Mouse (Mus musculus) myocyte (in vitro differentiated cells): ENCODE results near the gene Arhgap10. TPM values are rescaled to one million over a fixed set of nuclear protein-coding genes. Genes with fewer than 3 reads are reported as not detected.
A peak's percentile ranks its signal among the peaks of the same experiment; 100 is the strongest.

Experiments used
- H3K27me3 ChIP-seq: one replicate; pipeline ENCODE4 v1.6.1; 2011; ENCODE audit not compliant: control insufficient read depth, insufficient read depth, insufficient read length
- H3K36me3 ChIP-seq: one replicate; pipeline ENCODE4 v1.6.1; 2011; ENCODE audit not compliant: control insufficient read depth, insufficient read depth
- H3K4me2 ChIP-seq: one replicate; pipeline ENCODE4 v1.6.1; 2011; ENCODE audit warnings: low read depth, control low read depth
- H3K4me3 ChIP-seq: one replicate; pipeline ENCODE4 v1.5.1; 2011; ENCODE audit warnings: mild to moderate bottlenecking, control low read depth, moderate library complexity
- H3K79me2 ChIP-seq: one replicate; pipeline ENCODE4 v1.6.1; 2011; ENCODE audit not compliant: control insufficient read depth, insufficient read depth
- H3ac ChIP-seq: one replicate; pipeline ENCODE4 v1.6.1; 2011; ENCODE audit not compliant: control insufficient read depth, insufficient read length
- CEBPB ChIP-seq: IDR thresholded peaks from 2 replicates; pipeline ENCODE4 v1.6.1; 2011; ENCODE audit warnings: mild to moderate bottlenecking, moderate library complexity; ENCODE audit not compliant: poor library complexity, insufficient read depth, severe bottlenecking
- E2F4 ChIP-seq: IDR thresholded peaks from one replicate; pipeline ENCODE4 v1.6.1; 2011; ENCODE audit warnings: mild to moderate bottlenecking, control low read depth, moderate library complexity; ENCODE audit not compliant: insufficient read depth
- MAX ChIP-seq: IDR thresholded peaks from one replicate; pipeline ENCODE4 v1.6.1; 2011; ENCODE audit warnings: low read depth, mild to moderate bottlenecking, control low read depth
- MYOD1 ChIP-seq, 3 experiments: IDR thresholded peaks; one replicate each; pipeline ENCODE4 v1.6.1; 2011; ENCODE audit warnings: control low read depth in 2 of 3, low read depth in 2 of 3, mild to moderate bottlenecking in 2 of 3, moderate library complexity in 1 of 3; ENCODE audit not compliant: insufficient read length in 2 of 3, control insufficient read depth in 1 of 3
- MYOG ChIP-seq, 3 experiments: IDR thresholded peaks; one replicate each; pipeline ENCODE4 v1.6.1; 2011; ENCODE audit warnings: control low read depth in 2 of 3, low read depth in 2 of 3, mild to moderate bottlenecking in 2 of 3; ENCODE audit not compliant: insufficient read length in 2 of 3, control insufficient read depth in 1 of 3, insufficient read depth in 1 of 3
- POLR2A ChIP-seq: IDR thresholded peaks from one replicate; pipeline ENCODE4 v1.6.1; 2011; ENCODE audit warnings: low read depth, mild to moderate bottlenecking, control low read depth, moderate library complexity; ENCODE audit not compliant: insufficient read length
- POLR2AphosphoS2 ChIP-seq: IDR thresholded peaks from one replicate; pipeline ENCODE4 v1.6.1; 2011; ENCODE audit warnings: low read depth, control low read depth; ENCODE audit not compliant: insufficient read length
- REST ChIP-seq: IDR thresholded peaks from one replicate; pipeline ENCODE4 v1.6.1; 2011; ENCODE audit warnings: mild to moderate bottlenecking, control low read depth, moderate library complexity; ENCODE audit not compliant: insufficient read depth, insufficient read length
- SRF ChIP-seq: IDR thresholded peaks from one replicate; pipeline ENCODE4 v1.6.1; 2011; ENCODE audit warnings: low read depth; ENCODE audit not compliant: control insufficient read depth, insufficient read length
- TCF12 ChIP-seq: IDR thresholded peaks from one replicate; pipeline ENCODE4 v1.6.1; 2011; ENCODE audit warnings: mild to moderate bottlenecking, control low read depth; ENCODE audit not compliant: poor library complexity, insufficient read depth, severe bottlenecking
- TCF3 ChIP-seq: IDR thresholded peaks from one replicate; pipeline ENCODE4 v1.6.1; 2011; ENCODE audit warnings: low read depth, control low read depth; ENCODE audit not compliant: insufficient read length
- USF1 ChIP-seq: IDR thresholded peaks from one replicate; pipeline ENCODE4 v1.6.1; 2011; ENCODE audit warnings: low read depth, mild to moderate bottlenecking, control low read depth, moderate library complexity
- polyA plus RNA-seq: library from polyadenylated mRNA; unstranded; fragments of >200 nt; fragmentation: generic; extraction: Trizol; gene quantifications from one replicate; pipeline ENCODE4 v1.2.1, GENCODE M21; 2012; ENCODE audit warnings: missing spikeins

The Arhgap10 gene
- polyA plus RNA-seq, 1 experiment: 18.1 TPM

DNA sequence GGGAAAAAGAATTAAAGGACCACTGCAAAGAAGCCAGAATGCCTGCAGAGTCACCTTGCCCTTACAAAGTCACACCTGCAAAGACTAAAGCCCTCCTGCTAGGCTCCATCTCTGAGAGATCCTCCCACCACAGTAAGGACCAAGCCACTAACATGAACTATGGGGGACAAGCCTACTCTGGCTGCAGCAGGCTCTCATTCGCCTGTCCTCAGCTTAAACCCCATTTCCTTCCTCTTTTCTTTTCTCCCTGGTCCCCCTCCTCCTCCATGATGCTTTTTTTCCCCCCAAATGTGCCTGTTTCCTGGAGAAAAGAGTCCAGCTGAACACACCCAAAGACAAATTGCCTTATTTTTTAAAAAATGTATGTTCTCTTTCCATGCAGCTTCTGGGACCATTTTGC, 21.5 kb downstream of the Arhgap10 start:
- Histone ChIP-seq H3K4me2 (no peak overlapping the region), H3K36me3 (no peaks in the 10 kb centered on the region), H3ac (no peak overlapping the region), H3K27me3 (no peaks in the 10 kb centered on the region), H3K4me3 (no peak overlapping the region), H3K79me2 (peaks cover 67% of the 10 kb centered on the region)
- TF ChIP-seq MYOG (IDR thresholded peaks at IDR 0.05; ENCODE audit: control insufficient read depth in 1 of 3, insufficient read depth in 1 of 3, insufficient read length in 2 of 3, low read depth in 2 of 3) (no peak), MYOD1 (IDR thresholded peaks at IDR 0.05; ENCODE audit: control insufficient read depth in 1 of 3, insufficient read length in 2 of 3, low read depth in 2 of 3) (no peak), SRF (no peak), POLR2A (no peak), REST (no peak), POLR2AphosphoS2 (no peak), MAX (no peak), TCF12 (no peak), CEBPB (no peak), USF1 (no peak), TCF3 (no peak), E2F4 (no peak)

DNA sequence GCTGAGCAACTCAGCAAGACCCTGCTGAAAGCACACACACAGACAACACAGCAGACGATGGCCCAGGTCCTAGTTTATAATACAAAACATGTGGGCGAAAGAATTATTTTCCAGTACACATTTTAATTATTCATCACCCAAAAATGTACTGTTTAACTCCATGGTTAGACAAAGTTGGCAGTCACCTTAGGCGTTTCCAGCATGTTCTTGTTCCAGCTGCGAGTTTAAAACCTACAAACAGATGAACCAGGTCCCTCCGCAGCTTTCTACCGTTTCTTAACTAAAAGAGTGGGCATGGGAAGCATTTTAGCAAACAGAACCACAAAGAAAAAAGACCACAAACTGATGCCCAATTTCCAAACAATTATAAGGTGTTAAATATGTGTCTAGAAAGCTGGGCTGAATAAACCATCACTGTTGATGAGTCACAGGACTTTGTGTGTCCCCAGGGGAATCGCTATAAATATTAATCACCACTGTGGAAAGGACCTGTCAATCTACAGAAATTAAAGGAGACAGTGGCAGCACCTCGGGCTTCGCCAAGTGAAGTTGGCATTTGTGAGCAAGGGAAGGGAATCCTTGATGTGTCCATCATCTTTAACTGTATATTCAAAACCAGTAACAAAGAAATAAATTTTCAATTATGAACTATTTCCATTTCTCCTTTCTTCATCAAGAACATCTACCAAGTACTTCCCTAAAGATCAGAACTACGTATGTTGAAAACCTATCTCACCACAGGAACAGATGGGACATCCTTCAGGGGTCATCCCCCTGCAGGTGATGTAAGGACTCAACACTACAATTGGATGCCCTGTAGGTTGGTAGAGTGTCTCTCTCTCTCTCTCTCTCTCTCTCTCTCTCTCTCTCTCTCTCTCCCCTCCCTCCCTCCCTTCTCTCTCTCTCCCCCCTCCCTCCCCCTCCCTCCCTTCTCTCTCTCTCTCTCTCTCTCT, 23.1 kb downstream of the Arhgap10 start:
- H3K36me3 ChIP-seq: no peaks in the 10 kb centered on the region
- peak overlapping the region; percentile 72 for H3K4me2 ChIP-seq
- H3K79me2 ChIP-seq: peaks cover 55% of the 10 kb centered on the region
- no peak overlapping the region for H3ac ChIP-seq
- H3K27me3 ChIP-seq: no peaks in the 10 kb centered on the region
- TF ChIP-seq CEBPB (no peak), REST (no peak), POLR2A (no peak), MAX (no peak), TCF3 (no peak)
- H3K4me3 ChIP-seq: no peak overlapping the region

DNA sequence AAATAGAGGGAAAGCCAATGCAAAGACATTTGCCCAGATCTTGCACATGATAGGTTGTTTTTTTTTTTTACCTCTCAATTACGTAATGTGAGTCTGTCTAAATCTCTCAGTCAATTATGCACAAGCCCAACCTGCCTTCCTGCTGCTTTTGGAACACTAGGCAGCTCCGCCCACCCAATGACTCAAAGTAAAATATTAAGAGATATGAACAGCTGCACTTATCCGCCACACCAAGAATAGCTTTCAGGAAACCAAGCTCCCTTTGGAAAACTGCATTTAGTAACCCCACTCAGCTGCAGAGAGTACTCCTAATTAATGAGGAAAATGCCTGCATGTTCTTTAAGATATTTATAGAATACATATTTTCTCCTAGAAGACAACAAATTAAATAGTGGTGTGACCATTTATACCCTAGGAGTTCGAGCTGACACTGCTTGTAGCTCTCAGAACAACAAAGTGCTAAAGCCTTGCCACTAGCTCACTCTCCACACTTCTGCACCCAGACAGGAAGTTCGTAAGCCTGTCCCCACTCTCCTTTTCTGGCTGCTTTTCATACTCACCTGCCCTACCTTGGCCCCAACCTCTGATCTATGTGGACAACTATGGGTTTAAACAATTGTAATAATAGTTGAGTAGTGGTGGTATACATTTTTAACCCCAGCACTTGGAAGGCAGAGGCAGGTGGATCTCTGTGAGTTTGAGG, 25.2 kb downstream of the Arhgap10 start:
- Histone ChIP-seq H3K4me3 (no peak overlapping the region), H3K4me2 (peak overlapping the region; percentile 72), H3ac (no peak overlapping the region), H3K79me2 (peaks cover 49% of the 10 kb centered on the region), H3K36me3 (no peaks in the 10 kb centered on the region), H3K27me3 (no peaks in the 10 kb centered on the region)
- TF ChIP-seq POLR2AphosphoS2 (no peak), E2F4 (no peak), MYOG (IDR thresholded peaks at IDR 0.05; ENCODE audit: control insufficient read depth in 1 of 3, insufficient read depth in 1 of 3, insufficient read length in 2 of 3, low read depth in 2 of 3) (peak in 1 of 3 experiments; percentile 61), REST (no peak), TCF3 (no peak), POLR2A (no peak), MAX (no peak), MYOD1 (IDR thresholded peaks at IDR 0.05; ENCODE audit: control insufficient read depth in 1 of 3, insufficient read length in 2 of 3, low read depth in 2 of 3) (peak; percentile 50 to 69 (median 51)), USF1 (no peak), TCF12 (peak; percentile 53), SRF (no peak), CEBPB (peak; percentile 48; the same call in 1 of the 2 replicates)

DNA sequence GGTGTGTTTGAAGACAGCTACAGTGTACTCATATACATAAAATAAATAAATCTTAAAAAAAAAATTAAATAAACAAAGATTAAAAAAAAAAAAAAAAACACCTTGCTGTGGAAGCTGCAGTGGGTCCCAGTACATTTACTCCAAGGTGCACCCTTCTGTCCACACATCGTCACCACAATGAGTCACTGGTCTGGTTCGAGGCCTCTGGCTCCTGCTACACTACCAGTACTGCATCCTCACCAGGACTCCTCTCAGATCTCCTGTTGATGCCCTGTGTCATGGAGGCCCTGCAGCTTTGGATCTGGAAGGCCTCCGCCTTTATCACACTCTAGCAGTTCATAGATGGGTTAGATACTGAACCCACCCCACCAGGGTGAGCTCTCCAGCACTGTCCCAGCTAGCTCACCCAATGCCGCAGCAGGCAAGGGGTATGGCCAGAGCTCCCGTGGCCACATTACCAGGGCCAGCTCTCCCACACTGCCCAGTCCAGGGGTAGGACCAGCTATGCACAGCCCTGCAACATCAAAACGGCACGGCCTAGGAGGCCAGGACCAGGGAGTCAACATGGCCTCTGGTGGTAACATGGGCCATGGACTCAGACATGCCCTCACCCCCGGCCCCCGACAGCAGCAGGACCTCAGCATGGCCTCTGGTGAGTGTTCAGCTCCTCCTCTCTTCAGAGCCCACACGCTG, 26.4 kb downstream of the Arhgap10 start:
- H3K4me2 ChIP-seq: no peak overlapping the region
- no peak for TF ChIP-seq MYOD1 (IDR thresholded peaks at IDR 0.05; ENCODE audit: control insufficient read depth in 1 of 3, insufficient read length in 2 of 3, low read depth in 2 of 3)
- no peak for TF ChIP-seq POLR2AphosphoS2
- no peaks in the 10 kb centered on the region for H3K36me3 ChIP-seq
- H3K79me2 ChIP-seq: peaks cover 53% of the 10 kb centered on the region
- no peak overlapping the region for H3K4me3 ChIP-seq
- H3K27me3 ChIP-seq: no peaks in the 10 kb centered on the region
- no peak overlapping the region for H3ac ChIP-seq
